Mouse (Mus musculus): Measurements from ENCODE around the gene Ttyh3. TPM values are rescaled to one million over a fixed set of nuclear protein-coding genes. Genes with fewer than 3 reads are reported as not detected.

Ttyh3 gene
- polyA plus RNA-seq (2017; shearing (Covaris generic)): 29.0 TPM

GRCm38 (mm10) chr5:140648519-140649100 is at the start of gene Ttyh3:
Gene Ttyh3, minus strand, starts transcription at chr5:140649031.

GRCm38 (mm10) chr5:140607001-140607835 is 41.6 kb downstream of the Ttyh3 start, which contains the start of gene Lfng:
Gene Lfng, plus strand, starts transcription at chr5:140607320.

Other genes with a start within 250 kb of the Ttyh3 start
- 225 TPM for gene Eif3b, start 229.7 kb downstream of the Ttyh3 start, polyA plus RNA-seq (2017; shearing (Covaris generic))
- not detected for gene Gm4869, start 203.4 kb downstream of the Ttyh3 start, polyA plus RNA-seq (2017; shearing (Covaris generic))
- gene Chst12, start 143.5 kb downstream of the Ttyh3 start, polyA plus RNA-seq (2017; shearing (Covaris generic)): 42.8 TPM
- gene Grifin, start 84.0 kb downstream of the Ttyh3 start, polyA plus RNA-seq (2017; shearing (Covaris generic)): 4.6 TPM
- 335 TPM for gene Lfng, start 41.7 kb downstream of the Ttyh3 start, polyA plus RNA-seq (2017; shearing (Covaris generic))
- 33.0 TPM for gene Iqce, start 53.3 kb upstream of the Ttyh3 start, polyA plus RNA-seq (2017; shearing (Covaris generic))
- 39.1 TPM for gene Brat1, start 56.0 kb upstream of the Ttyh3 start, polyA plus RNA-seq (2017; shearing (Covaris generic))
- 0.65 TPM for gene Amz1, start 75.1 kb upstream of the Ttyh3 start, polyA plus RNA-seq (2017; shearing (Covaris generic))
- gene Gna12, start 181.4 kb upstream of the Ttyh3 start, polyA plus RNA-seq (2017; shearing (Covaris generic)): 35.6 TPM